Mouse (Mus musculus) testis, adult 2 months (tissue): ENCODE data around the gene Kdm1a.

Source experiments
- CTCF ChIP-seq: fragments of 200-500 bp; IDR thresholded peaks from 2 replicates; pipeline ENCODE4 v1.5.1; 2012; ENCODE audit warnings: low read depth, mild to moderate bottlenecking, inconsistent platforms, low read length, moderate library complexity; ENCODE audit not compliant: control insufficient read depth, insufficient read depth, insufficient replicate concordance
- POLR2A ChIP-seq: fragments of 200-500 bp; IDR thresholded peaks from 2 replicates; pipeline ENCODE4 v1.6.1; 2012; ENCODE audit warnings: low read depth, mild to moderate bottlenecking, inconsistent platforms, low read length, moderate library complexity; ENCODE audit not compliant: control insufficient read depth

GRCm38 (mm10) chr4:136598268-136598876 is 4.2 kb downstream of the Kdm1a start:
- TF ChIP-seq CTCF (no peak), POLR2A (no peak)
